Mouse (Mus musculus) forebrain, postnatal 0 days (tissue): ENCODE data around the gene Pde4dip. TPM values are rescaled to one million over a fixed set of nuclear protein-coding genes. Genes with fewer than 3 reads are reported as not detected.

ENCODE experiments used
- ATAC-seq: fragments of 200-750 bp; cut with Nextera tagmentation; 2 replicates; pipeline ENCODE4 v1.8.0; 2017; ENCODE audit warnings: mild to moderate bottlenecking, moderate library complexity
- DNase-seq: peaks from one replicate; pipeline ENCODE4 v3.0.0-alpha.2; 2015
- H3K27ac ChIP-seq: fragments of 300-500 bp; sonication (generic); 2 replicates; pipeline ENCODE4 v1.5.1; 2014; ENCODE audit warnings: low read depth, mild to moderate bottlenecking, antibody characterized with exemption, low read length, moderate library complexity, mixed read lengths
- H3K27me3 ChIP-seq: fragments of 300-500 bp; sonication (generic); 2 replicates; pipeline ENCODE4 v1.6.1; 2014; ENCODE audit warnings: mild to moderate bottlenecking, low read length, mixed read lengths; ENCODE audit not compliant: insufficient read depth
- H3K36me3 ChIP-seq: fragments of 300-500 bp; sonication (generic); 2 replicates; pipeline ENCODE4 v1.6.1; 2014; ENCODE audit warnings: mild to moderate bottlenecking, moderate library complexity; ENCODE audit not compliant: insufficient read depth
- H3K4me1 ChIP-seq: fragments of 300-500 bp; sonication (generic); 2 replicates; pipeline ENCODE4 v1.6.1; 2014; ENCODE audit warnings: antibody characterized with exemption; ENCODE audit not compliant: insufficient read depth
- H3K4me2 ChIP-seq: fragments of 300-500 bp; sonication (generic); 2 replicates; pipeline ENCODE4 v1.6.1; 2014; ENCODE audit warnings: low read depth, mild to moderate bottlenecking, moderate library complexity
- H3K4me3 ChIP-seq: fragments of 300-500 bp; sonication (generic); 2 replicates; pipeline ENCODE4 v1.5.1; 2014; ENCODE audit warnings: low read depth, low read length, mixed read lengths
- H3K9ac ChIP-seq: fragments of 300-500 bp; sonication (generic); 2 replicates; pipeline ENCODE4 v1.6.1; 2014; ENCODE audit warnings: mild to moderate bottlenecking
- H3K9me3 ChIP-seq: fragments of 300-500 bp; sonication (generic); 2 replicates; pipeline ENCODE4 v1.6.1; 2016; ENCODE audit warnings: low read length
- CTCF ChIP-seq: sonication (generic); IDR thresholded peaks from 2 replicates; pipeline ENCODE4 v1.5.1; 2016; ENCODE audit warnings: antibody characterized with exemption, control low read depth, low read depth
- WGBS: fragments of 180-500 bp; shearing (Covaris S2); extraction: QIAGEN DNeasy Blood & Tissue Kit; methylation state at CpG from one replicate; pipeline ENCODE4 v1.1.7; 2014; 5-methylcytosine and 5-hydroxymethylcytosine counted together
- polyA plus RNA-seq: library from polyadenylated mRNA; unstranded; fragments of >200 nt; fragmentation: Nextera tagmentation; extraction: Ambion mirVana; gene quantifications from 2 replicates; pipeline ENCODE4 v1.2.1, GENCODE M21; 2015
- total RNA-seq: library from RNA; depleted of rRNA; stranded (reverse); fragments of >200 nt; gene quantifications from 2 replicates; pipeline ENCODE4 v1.2.3, GENCODE M21; 2014

Pde4dip gene
- total and polyA plus RNA-seq, 2 experiments from 2014 or later = 53.1 to 118 TPM

DNA sequence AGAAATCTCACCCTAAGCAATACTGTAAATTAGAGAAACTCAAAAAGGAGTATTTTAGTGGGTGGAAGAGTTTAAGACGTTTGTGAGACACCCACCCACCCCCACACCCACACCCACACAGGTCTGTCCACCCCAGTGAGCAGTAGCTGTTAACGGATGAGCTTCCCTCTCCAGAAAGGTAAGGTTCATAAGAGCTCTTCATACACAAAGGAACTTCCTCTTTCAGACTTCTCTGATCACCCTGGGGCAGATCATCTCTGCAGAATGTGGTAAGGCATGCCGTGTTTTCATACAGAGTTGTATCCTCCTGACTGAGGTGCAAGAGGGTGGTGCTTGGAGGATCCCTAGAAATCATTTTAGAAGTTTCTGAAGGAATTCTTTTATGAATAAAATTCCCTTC, 88.5 kb downstream of the Pde4dip start:
- DNase-seq = no peak
- 78% methylated on average over 3 of the region's 3 CpGs for WGBS
- no peaks in the 10 kb centered on the region for H3K4me1 ChIP-seq
- no peaks in the 10 kb centered on the region for H3K9me3 ChIP-seq
- ATAC-seq = no peak
- no peaks in the 10 kb centered on the region for H3K36me3 ChIP-seq
- TF ChIP-seq CTCF = no peak
- no peak overlapping the region for H3K4me3 ChIP-seq
- H3K4me2 ChIP-seq = no peak overlapping the region
- no peak overlapping the region for H3K27ac ChIP-seq
- no peak overlapping the region for H3K9ac ChIP-seq
- H3K27me3 ChIP-seq = no peaks in the 10 kb centered on the region

DNA sequence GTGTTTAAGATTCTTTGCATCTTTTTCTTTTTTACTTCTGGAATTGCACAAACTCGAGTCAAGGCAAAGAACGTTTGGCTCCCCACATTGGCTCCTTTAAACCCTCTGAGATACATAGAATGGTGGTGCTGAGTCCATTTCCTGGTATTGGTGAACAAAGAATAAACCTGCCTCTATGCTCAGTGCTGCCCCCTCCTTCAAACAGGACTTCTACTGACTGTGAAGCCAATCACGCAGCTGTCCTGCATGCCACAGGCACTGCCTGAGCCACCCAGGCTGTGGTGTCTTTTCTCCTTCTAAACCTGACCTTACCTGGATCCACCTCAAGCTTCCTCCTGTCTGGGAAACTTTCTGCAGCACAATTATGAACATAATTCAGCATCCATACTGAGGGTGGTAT, 89.2 kb downstream of the Pde4dip start:
- Histone ChIP-seq H3K27ac (no peak overlapping the region), H3K9ac (no peak overlapping the region), H3K4me3 (no peak overlapping the region), H3K36me3 (no peaks in the 10 kb centered on the region), H3K9me3 (no peaks in the 10 kb centered on the region), H3K4me1 (no peaks in the 10 kb centered on the region), H3K4me2 (no peak overlapping the region), H3K27me3 (no peaks in the 10 kb centered on the region)
- DNase-seq (no peak), ATAC-seq (no peak)
- WGBS = 66% methylated on average over 3 of the region's 3 CpGs
- TF ChIP-seq CTCF = no peak; the same call in 1 of the 2 replicates

DNA sequence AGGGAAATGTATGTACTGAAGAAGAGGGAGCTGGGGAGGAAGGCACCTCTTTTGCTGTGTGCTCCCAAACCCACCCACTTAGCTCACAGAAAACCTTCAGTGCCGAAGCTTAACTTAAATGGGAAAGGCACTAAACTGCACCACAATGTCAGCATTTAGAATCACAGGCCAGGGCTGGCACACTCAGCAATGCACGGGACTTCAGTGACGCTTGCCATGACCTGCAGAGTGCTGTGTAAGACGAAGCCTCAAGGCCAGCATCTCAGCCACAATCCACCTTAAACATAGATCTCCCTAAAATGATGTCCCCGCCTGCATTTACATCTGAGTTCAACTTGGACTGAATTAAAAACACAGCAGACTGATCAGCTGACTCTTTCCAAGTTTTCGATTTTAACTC, 91.1 kb downstream of the Pde4dip start:
- no peak for ATAC-seq

DNA sequence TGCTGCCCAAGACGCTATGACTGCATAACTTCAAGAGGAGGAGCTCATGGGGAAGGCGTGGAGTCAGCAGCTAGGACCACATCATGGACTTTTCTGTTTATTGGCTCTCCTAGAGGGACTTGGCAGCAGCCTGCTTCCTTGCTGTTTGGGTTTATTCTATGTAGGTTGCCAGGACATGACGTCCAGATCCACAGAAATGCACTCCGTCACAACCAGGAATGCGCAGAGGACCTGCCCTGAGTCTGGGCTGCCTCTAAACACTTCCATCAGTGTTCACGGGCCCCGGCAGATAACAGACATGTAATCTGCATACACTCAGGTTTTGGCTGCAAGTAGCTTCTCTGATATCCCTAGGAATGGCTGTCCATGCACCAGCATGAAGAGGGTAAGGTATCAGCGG, 94.5 kb downstream of the Pde4dip start:
- no peaks in the 10 kb centered on the region for H3K4me1 ChIP-seq
- H3K36me3 ChIP-seq = peaks cover 6% of the 10 kb centered on the region; the same call in 1 of the 2 replicates
- DNase-seq (no peak), ATAC-seq (no peak)
- H3K4me2 ChIP-seq = no peak overlapping the region
- 85% methylated on average over 8 of the region's 8 CpGs for WGBS
- no peak overlapping the region for H3K27ac ChIP-seq
- no peak overlapping the region for H3K9ac ChIP-seq
- H3K27me3 ChIP-seq = no peaks in the 10 kb centered on the region
- no peaks in the 10 kb centered on the region for H3K9me3 ChIP-seq
- TF ChIP-seq CTCF = no peak
- no peak overlapping the region for H3K4me3 ChIP-seq

More for the DNA sequence above, 91.1 kb downstream of the Pde4dip start:
- no peaks in the 10 kb centered on the region for H3K27me3 ChIP-seq
- no peaks in the 10 kb centered on the region for H3K4me1 ChIP-seq
- H3K36me3 ChIP-seq = no peaks in the 10 kb centered on the region; the same call in 1 of the 2 replicates
- no peaks in the 10 kb centered on the region for H3K9me3 ChIP-seq
- H3K4me2 ChIP-seq = no peak overlapping the region
- H3K9ac ChIP-seq = no peak overlapping the region
- H3K27ac ChIP-seq = no peak overlapping the region
- no peak overlapping the region for H3K4me3 ChIP-seq
- 75% methylated on average over 6 of the region's 6 CpGs for WGBS
- DNase-seq = no peak
- TF ChIP-seq CTCF = no peak

DNA sequence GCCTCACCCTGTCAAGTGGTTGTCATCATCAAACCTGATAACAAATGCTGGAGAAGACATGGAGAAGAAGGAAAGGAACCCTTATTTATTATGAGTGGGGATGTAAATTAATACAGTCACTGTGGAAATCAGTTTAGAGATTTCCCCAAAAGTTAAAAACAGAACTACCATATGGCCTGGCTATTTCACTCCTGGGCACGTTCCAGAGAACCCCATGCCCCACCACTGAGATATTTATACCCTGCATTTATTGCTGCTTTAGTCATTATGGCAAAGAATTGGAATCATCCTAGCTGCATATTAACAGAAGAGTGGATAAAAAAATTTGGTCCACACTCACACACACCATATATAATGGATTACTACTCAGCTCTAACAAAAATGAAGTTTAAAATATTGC, 98.4 kb downstream of the Pde4dip start:
- Histone ChIP-seq H3K27me3 (no peaks in the 10 kb centered on the region), H3K4me3 (no peak overlapping the region), H3K36me3 (peaks cover 6% of the 10 kb centered on the region; the same call in 1 of the 2 replicates), H3K4me1 (no peaks in the 10 kb centered on the region), H3K9ac (no peak overlapping the region), H3K27ac (no peak overlapping the region), H3K4me2 (no peak overlapping the region), H3K9me3 (no peaks in the 10 kb centered on the region)
- ATAC-seq (no peak), DNase-seq (no peak)
- no peak for TF ChIP-seq CTCF
- WGBS = 70% methylated on average over 1 of the region's 1 CpGs

DNA sequence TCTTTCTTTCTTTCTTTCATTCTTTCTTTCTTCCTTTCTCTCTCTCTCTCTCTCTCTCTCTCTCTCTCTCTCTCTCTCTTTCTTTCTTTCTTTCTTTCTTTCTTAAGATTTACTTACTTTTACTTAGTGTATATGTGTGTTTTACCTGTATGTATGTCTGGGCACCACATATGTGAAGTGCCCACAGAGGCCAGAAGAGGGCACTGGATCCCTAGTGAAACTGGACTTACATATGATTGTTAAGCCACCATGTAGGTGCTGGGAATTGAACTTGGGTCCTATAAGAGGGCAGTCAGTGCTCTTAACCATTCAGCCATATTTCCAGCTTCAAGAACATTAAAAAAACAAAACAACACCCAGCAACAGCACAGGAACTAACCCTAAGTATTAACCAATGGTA, 99.2 kb downstream of the Pde4dip start:
- DNase-seq (no peak), ATAC-seq (no peak)

DNA sequence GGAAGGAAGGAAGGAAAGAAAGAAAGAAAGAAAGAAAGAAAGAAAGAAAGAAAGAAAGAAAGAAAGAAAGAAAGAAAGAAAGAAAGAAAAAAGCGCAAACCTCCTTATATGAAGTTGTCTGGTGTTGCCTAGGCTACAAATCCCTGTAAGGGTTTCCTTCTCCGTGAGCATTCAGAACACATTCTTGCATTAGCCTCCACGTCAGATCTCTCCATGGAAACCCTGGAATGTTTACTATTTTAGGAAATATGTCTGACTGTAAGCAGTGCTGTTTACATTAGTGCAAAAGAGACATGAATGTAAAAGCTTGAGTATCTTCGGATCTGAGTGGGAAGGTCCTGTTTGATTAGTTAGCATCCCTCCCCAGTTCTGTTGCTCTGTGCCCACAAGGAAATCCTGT, 112.3 kb downstream of the Pde4dip start:
- no peak overlapping the region for H3K27ac ChIP-seq
- no peaks in the 10 kb centered on the region for H3K36me3 ChIP-seq
- TF ChIP-seq CTCF = no peak
- no peaks in the 10 kb centered on the region for H3K9me3 ChIP-seq
- no peaks in the 10 kb centered on the region for H3K27me3 ChIP-seq
- DNase-seq (peak; percentile 58), ATAC-seq (peak; percentile 88)
- H3K9ac ChIP-seq = no peak overlapping the region
- no peaks in the 10 kb centered on the region for H3K4me1 ChIP-seq
- peak overlapping the region; percentile 8; the same call in 1 of the 2 replicates for H3K4me2 ChIP-seq
- 9% methylated on average over 4 of the region's 4 CpGs for WGBS
- no peak overlapping the region for H3K4me3 ChIP-seq

More for the DNA sequence above, 99.2 kb downstream of the Pde4dip start:
- TF ChIP-seq CTCF = no peak
- Histone ChIP-seq H3K4me1 (no peaks in the 10 kb centered on the region), H3K4me3 (no peak overlapping the region), H3K9me3 (no peaks in the 10 kb centered on the region), H3K36me3 (peaks cover 6% of the 10 kb centered on the region; the same call in 1 of the 2 replicates), H3K27ac (no peak overlapping the region), H3K9ac (no peak overlapping the region), H3K27me3 (no peaks in the 10 kb centered on the region), H3K4me2 (no peak overlapping the region)

DNA sequence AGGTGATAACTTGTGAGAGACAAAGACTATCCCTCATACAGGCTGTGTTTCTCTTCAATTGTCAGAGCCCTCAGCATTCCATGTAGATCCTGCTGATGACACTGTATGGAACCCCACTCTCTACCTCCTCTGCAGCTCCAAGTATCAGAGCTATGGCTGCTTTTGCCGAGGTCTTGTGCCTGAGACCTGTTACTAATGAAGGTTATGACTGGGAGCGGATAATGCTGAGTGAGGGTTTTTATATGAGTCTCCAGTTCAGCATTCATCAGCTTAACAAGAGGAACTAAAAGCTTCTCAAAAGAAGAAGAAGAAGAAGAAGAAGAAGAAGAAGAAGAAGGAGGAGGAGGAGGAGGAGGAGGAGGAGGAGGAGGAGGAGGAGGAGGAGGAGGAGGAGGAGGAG, 112.8 kb downstream of the Pde4dip start:
- no peak for ATAC-seq
- Histone ChIP-seq H3K36me3 (no peaks in the 10 kb centered on the region), H3K4me3 (no peak overlapping the region), H3K9me3 (no peaks in the 10 kb centered on the region), H3K4me1 (no peaks in the 10 kb centered on the region), H3K27me3 (no peaks in the 10 kb centered on the region), H3K4me2 (no peak overlapping the region), H3K9ac (no peak overlapping the region), H3K27ac (no peak overlapping the region)
- DNase-seq = no peak
- WGBS = 55% methylated on average over 2 of the region's 2 CpGs
- TF ChIP-seq CTCF = no peak
